Mouse (Mus musculus): ENCODE data around the gene Prkag2.

- TF ChIP-seq POU5F1 (IDR thresholded peaks at IDR 0.05; ENCODE audit: borderline replicate concordance, low read length) (no peak), CTCF (conservative IDR thresholded peaks at IDR 0.05; ENCODE audit: low read length) (peak; percentile 82)
Observed at GRCm38 (mm10) chr5:25006848-25007247, 93.6 kb downstream of the Prkag2 start.

Measured in E14TG2a.4 (cell line).